Mouse (Mus musculus) bone marrow macrophage, adult 2 months (primary cell): Measurements from ENCODE around the gene 4930432K21Rik. TPM values are rescaled to one million over a fixed set of nuclear protein-coding genes. Genes with fewer than 3 reads are reported as not detected.

Source experiments
- H3K27ac ChIP-seq: 2 replicates; pipeline ENCODE4 v1.5.1; 2012; ENCODE audit warnings: low read depth, low read length; ENCODE audit not compliant: insufficient read depth
- H3K4me1 ChIP-seq: 2 replicates; pipeline ENCODE4 v1.6.1; 2012; ENCODE audit warnings: low read length; ENCODE audit not compliant: control insufficient read depth, insufficient read depth
- H3K4me3 ChIP-seq: 2 replicates; pipeline ENCODE4 v1.5.1; 2012; ENCODE audit warnings: mild to moderate bottlenecking, low read length, moderate library complexity; ENCODE audit not compliant: insufficient read depth
- CTCF ChIP-seq: IDR thresholded peaks from 2 replicates; pipeline ENCODE4 v1.5.1; 2012; ENCODE audit warnings: low read depth, mild to moderate bottlenecking, low read length, moderate library complexity
- POLR2A ChIP-seq: IDR thresholded peaks from 2 replicates; pipeline ENCODE4 v1.6.1; 2012; ENCODE audit warnings: mild to moderate bottlenecking, low read depth, low read length, borderline replicate concordance
- polyA plus RNA-seq: library from polyadenylated mRNA; stranded (reverse); fragments of >200 nt; gene quantifications from 2 replicates; pipeline ENCODE4 v1.2.4, GENCODE M21; 2012; ENCODE audit not compliant: missing spikeins, insufficient read depth, insufficient read length

Gene 4930432K21Rik
- polyA plus RNA-seq, 1 experiment: 1.2 TPM

GRCm38 (mm10) chr8:84202938-84203917, 55.4 kb downstream of the 4930432K21Rik start:
- Histone ChIP-seq H3K27ac (peak overlapping the region; percentile 98), H3K4me3 (peak overlapping the region; percentile 94), H3K4me1 (peaks cover 46% of the 10 kb centered on the region)
- TF ChIP-seq CTCF (no peak), POLR2A (no peak)

- Histone ChIP-seq H3K27ac (peak overlapping the region; percentile 98), H3K4me3 (peak overlapping the region; percentile 94), H3K4me1 (peaks cover 45% of the 10 kb centered on the region)
- no peak for TF ChIP-seq CTCF
- TF ChIP-seq POLR2A: no peak
Observed at GRCm38 (mm10) chr8:84203975-84204772, 56.3 kb downstream of the 4930432K21Rik start.

GRCm38 (mm10) chr8:84205073-84205472, 57.2 kb downstream of the 4930432K21Rik start:
- H3K27ac ChIP-seq: peak overlapping the region; percentile 98
- H3K4me1 ChIP-seq: peaks cover 39% of the 10 kb centered on the region
- TF ChIP-seq POLR2A (no peak), CTCF (no peak)
- no peak overlapping the region for H3K4me3 ChIP-seq

GRCm38 (mm10) chr8:84206666-84207065, 58.8 kb downstream of the 4930432K21Rik start:
- H3K4me1 ChIP-seq: peaks cover 36% of the 10 kb centered on the region
- TF ChIP-seq CTCF (no peak), POLR2A (no peak)
- peak overlapping the region; percentile 73 for H3K27ac ChIP-seq
- no peak overlapping the region for H3K4me3 ChIP-seq

GRCm38 (mm10) chr8:84207811-84208210, 60.0 kb downstream of the 4930432K21Rik start:
- no peak for TF ChIP-seq CTCF
- TF ChIP-seq POLR2A: no peak
- Histone ChIP-seq H3K4me3 (peak overlapping the region; percentile 43), H3K27ac (peak overlapping the region; percentile 86), H3K4me1 (peaks cover 36% of the 10 kb centered on the region)

GRCm38 (mm10) chr8:84208381-84209380, 60.9 kb downstream of the 4930432K21Rik start:
- no peak for TF ChIP-seq CTCF
- no peak for TF ChIP-seq POLR2A
- peaks cover 36% of the 10 kb centered on the region for H3K4me1 ChIP-seq
- H3K27ac ChIP-seq: peak overlapping the region; percentile 86
- peak overlapping the region; percentile 43 for H3K4me3 ChIP-seq

GRCm38 (mm10) chr8:84210167-84210791, 62.5 kb downstream of the 4930432K21Rik start:
- TF ChIP-seq POLR2A (no peak), CTCF (peak; percentile 91)
- Histone ChIP-seq H3K4me3 (no peak overlapping the region), H3K4me1 (peaks cover 29% of the 10 kb centered on the region), H3K27ac (no peak overlapping the region)

- H3K4me1 ChIP-seq: peaks cover 20% of the 10 kb centered on the region
- no peak overlapping the region for H3K27ac ChIP-seq
- TF ChIP-seq POLR2A (no peak), CTCF (no peak)
- no peak overlapping the region for H3K4me3 ChIP-seq
Observed at GRCm38 (mm10) chr8:84211202-84211601, 63.4 kb downstream of the 4930432K21Rik start.
